Mouse (Mus musculus) cerebellum, adult 2 months (tissue): ENCODE results near the gene Prdm12. TPM values are rescaled to one million over a fixed set of nuclear protein-coding genes. Genes with fewer than 3 reads are reported as not detected.
A peak's percentile ranks its signal among the peaks of the same experiment; 100 is the strongest.

Experiments used
- DNase-seq, 2 experiments: peaks; one replicate each; pipeline ENCODE4 v3.0.0; 2021
- H3K27ac ChIP-seq: fragments of 200-500 bp; 2 replicates; pipeline ENCODE4 v1.5.1; 2012; ENCODE audit warnings: low read length, control low read depth, inconsistent platforms; ENCODE audit not compliant: insufficient read depth
- H3K27me3 ChIP-seq: fragments of 200-500 bp; 2 replicates; pipeline ENCODE4 v1.6.1; 2012; ENCODE audit warnings: inconsistent platforms, mild to moderate bottlenecking, low read length, moderate library complexity; ENCODE audit not compliant: control insufficient read depth, insufficient read depth
- H3K4me1 ChIP-seq: fragments of 200-500 bp; 2 replicates; pipeline ENCODE4 v1.6.1; 2011; ENCODE audit warnings: low read length; ENCODE audit not compliant: control insufficient read depth, insufficient read depth
- H3K4me3 ChIP-seq: fragments of 200-500 bp; replicated peaks from 2 replicates; pipeline ENCODE3; 2011; ENCODE audit warnings: mild to moderate bottlenecking, low read depth, low read length, control low read depth; ENCODE audit not compliant: insufficient read depth
- CTCF ChIP-seq: fragments of 200-500 bp; IDR thresholded peaks from 2 replicates; pipeline ENCODE4 v1.5.1; 2011; ENCODE audit warnings: low read depth, mild to moderate bottlenecking, control low read depth, low read length, moderate library complexity, borderline replicate concordance; ENCODE audit not compliant: insufficient read depth
- POLR2A ChIP-seq: fragments of 200-500 bp; IDR thresholded peaks from 2 replicates; pipeline ENCODE4 v1.6.1; 2011; ENCODE audit warnings: low read length, control low read depth, borderline replicate concordance; ENCODE audit not compliant: insufficient read depth
- WGBS: fragments of 180-500 bp; shearing (Covaris S2); methylation state at CpG from one replicate; pipeline ENCODE4 v1.1.7; 2018; 5-methylcytosine and 5-hydroxymethylcytosine counted together
- polyA plus RNA-seq: library from polyadenylated mRNA; depleted of rRNA; stranded (reverse); fragments of >200 nt; gene quantifications from 2 replicates; pipeline ENCODE4 v1.2.3, GENCODE M21; 2012

The Prdm12 gene
- polyA plus RNA-seq, 1 experiment: not detected

DNA sequence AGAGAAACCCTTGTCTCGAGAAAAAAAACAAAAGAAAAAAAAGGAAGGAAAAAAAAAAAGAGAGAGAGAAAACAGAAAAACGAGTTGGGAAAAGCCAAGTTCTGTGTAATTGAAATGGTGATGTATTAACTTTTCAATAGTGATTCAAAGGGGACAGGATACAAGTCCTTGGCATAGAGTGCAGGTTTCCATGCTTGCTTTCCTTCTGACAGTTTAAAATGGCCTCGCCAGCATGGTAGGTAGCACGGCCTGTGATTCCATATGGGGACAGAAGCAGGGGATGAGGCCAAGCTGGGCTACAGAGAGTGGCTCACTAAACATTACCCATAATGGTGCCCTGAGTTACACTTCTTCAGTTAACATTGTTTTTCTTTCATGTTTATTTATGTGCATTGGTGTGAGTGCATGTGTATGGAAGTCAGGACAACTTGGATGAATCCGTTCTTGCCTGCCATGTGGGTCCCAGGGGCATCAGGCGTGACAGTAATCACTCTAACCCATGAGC lies 41.9 kb downstream of the Prdm12 start:
- TF ChIP-seq CTCF (no peak), POLR2A (no peak)
- H3K4me3 ChIP-seq: no peak overlapping the region
- 81% methylated on average over 6 of the region's 6 CpGs for WGBS

DNA sequence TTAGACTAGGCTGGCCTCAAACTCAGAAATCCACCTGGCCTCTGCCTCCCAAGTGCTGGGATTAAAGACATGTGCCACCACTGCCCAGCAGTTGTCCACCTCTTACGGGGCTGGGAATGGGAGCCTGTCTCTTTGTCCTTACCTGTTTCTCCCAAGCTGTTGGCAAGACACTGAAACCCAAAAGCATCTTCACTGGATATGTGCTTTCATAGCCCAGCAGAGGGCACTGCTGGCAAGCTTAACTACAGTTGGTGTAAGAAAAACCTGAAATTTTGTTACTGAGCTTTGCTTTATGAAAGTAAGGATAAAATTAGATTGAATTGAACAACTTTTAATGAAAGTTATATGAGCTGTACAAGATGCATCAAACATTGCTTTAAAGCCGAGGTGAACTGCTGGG lies 43.8 kb downstream of the Prdm12 start:
- Histone ChIP-seq H3K27me3 (no peaks in the 10 kb centered on the region), H3K4me1 (no peaks in the 10 kb centered on the region), H3K4me3 (no peak overlapping the region), H3K27ac (no peak overlapping the region)
- TF ChIP-seq POLR2A: no peak
- peak; percentile 65 for TF ChIP-seq CTCF
- 14% methylated on average over 2 of the region's 2 CpGs for WGBS
- DNase-seq: peak; percentile 58 to 62

More for the DNA sequence above, 41.9 kb downstream of the Prdm12 start:
- H3K4me1 ChIP-seq: no peaks in the 10 kb centered on the region
- DNase-seq: no peak
- no peak overlapping the region for H3K27ac ChIP-seq
- H3K27me3 ChIP-seq: no peaks in the 10 kb centered on the region

DNA sequence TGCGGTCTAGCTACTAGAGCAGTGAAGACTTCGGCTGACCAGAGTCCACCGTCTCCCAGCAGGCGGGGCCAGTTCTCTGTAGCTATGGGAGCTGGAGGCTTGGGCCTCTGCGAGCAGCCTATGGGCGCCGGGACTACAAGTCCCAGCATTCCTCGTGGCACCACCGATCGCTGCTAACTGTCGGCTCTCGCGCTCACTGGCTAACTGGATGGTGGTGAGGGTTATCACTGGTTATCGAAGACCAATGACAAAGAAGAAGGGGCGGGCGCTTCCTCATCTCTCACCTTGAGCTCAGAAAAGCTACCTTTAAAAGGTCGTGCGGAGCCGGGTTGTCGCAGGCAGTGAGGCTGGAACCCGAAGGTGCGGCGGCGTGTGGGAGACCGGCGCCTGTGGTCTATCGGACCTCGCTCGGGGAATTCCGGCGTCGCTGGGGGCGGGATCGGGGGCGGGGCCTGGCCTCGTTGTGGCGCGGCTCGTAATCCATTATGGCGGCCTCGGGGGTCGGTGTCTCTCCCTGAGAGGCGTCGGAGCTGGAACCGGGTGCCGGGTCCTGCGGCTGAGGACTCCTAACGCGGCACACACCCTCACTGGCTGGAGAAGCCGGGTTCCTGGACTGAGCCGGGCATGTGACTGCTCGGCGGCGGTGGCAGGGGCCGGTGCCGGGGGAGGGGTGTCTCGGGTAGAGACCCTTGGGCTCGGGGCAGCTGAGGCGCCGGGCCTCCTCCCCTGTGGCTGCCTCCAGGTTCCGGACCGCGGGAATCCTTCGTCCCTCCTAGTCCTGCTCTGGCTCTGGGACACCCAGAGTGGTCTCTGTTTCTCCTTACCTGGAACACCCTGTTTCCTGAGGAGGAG lies 48.5 kb downstream of the Prdm12 start, which contains the start of gene Abl1:
Abl1 (plus strand) TSS at position 303 of the 852 bp plus-strand sequence.
- WGBS: 1% methylated on average over 64 of the region's 64 CpGs
- H3K4me3 ChIP-seq: peak within 1 kb of the TSS; percentile 87
- peak; percentile 94 to 98 for DNase-seq
- H3K4me1 ChIP-seq: 0 out of 2 replicates have a peak, but pooled peaks cover 2% of the 10 kb centered on the region
- TF ChIP-seq POLR2A (peak; percentile 55; the same call in 1 of the 2 replicates), CTCF (no peak; the same call in 1 of the 2 replicates)
- no peaks in the 10 kb centered on the region for H3K27me3 ChIP-seq
- peak within 1 kb of the TSS; percentile 86 for H3K27ac ChIP-seq

DNA sequence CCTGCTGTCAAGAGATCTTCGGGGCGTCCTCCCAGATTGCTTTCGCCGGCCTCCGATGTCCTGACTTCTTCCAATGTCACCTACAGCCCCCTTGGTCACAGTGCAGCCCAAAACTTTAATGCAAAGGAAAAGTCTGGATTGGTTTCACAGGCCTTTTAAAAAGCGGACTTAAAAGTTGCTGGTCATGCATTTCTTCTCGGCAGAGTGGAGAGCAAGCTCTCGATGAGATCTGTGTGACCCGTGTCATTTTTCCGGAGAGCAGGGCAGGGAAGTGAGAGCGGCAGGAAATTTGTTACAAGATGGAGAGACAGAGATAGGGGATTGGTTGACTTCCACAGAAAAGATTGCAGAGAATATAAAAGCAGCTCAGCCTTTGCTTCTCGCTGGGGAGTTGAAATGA lies 49.2 kb downstream of the Prdm12 start:
- peak in 1 of 2 experiments; percentile 24 for DNase-seq
- Histone ChIP-seq H3K27ac (no peak overlapping the region), H3K27me3 (no peaks in the 10 kb centered on the region), H3K4me1 (0 out of 2 replicates have a peak, but pooled peaks cover 2% of the 10 kb centered on the region), H3K4me3 (peak overlapping the region; percentile 87)
- under 1% methylated on average over 12 of the region's 12 CpGs for WGBS
- no peak for TF ChIP-seq CTCF
- no peak for TF ChIP-seq POLR2A

DNA sequence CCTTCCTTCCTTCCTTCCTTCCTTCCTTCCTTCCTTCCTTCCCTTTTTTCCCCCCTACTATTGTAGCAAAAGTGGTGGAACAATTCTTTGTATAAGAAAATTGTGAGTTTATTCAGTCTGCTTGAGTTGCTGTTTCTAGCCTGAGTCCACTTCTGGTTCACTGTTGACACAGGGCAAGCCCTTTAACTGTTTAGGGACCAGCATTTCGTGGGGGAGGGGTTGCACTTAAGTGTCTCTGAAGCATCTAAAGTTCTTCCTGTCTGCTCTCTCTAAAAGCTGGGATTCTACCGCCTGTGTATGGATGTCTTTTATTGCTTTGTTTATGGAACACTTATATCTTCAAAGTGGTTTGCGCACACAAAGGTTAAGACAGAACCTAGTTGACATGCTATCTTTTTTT lies 50.2 kb downstream of the Prdm12 start:
- 57% methylated on average over 3 of the region's 3 CpGs for WGBS
- Histone ChIP-seq H3K27ac (no peak overlapping the region), H3K4me1 (0 out of 2 replicates have a peak, but pooled peaks cover 2% of the 10 kb centered on the region), H3K27me3 (no peaks in the 10 kb centered on the region), H3K4me3 (peak overlapping the region; percentile 15)
- no peak for DNase-seq
- TF ChIP-seq POLR2A (no peak), CTCF (no peak)

DNA sequence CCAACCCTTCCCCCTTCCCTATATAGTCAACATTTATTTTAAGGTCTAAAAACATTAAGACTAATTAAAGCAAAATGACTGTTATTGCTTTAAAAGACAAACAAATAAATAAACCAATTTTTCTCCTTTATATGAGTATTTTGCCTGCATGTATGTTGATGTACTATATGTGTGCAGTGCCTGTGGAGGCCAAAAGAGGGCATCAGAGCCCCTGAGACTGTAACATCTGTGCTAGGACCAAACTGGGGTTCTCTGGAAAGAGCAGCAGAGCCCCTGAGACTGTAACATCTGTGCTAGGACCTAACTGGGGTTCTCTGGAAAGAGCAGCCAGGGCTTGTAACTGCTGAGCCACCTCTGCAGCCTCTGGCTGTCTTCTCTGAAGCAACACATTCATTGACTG lies 58.4 kb downstream of the Prdm12 start:
- Histone ChIP-seq H3K27me3 (no peaks in the 10 kb centered on the region), H3K27ac (no peak overlapping the region), H3K4me1 (no peaks in the 10 kb centered on the region), H3K4me3 (no peak overlapping the region)
- DNase-seq: no peak
- TF ChIP-seq POLR2A (no peak), CTCF (0 out of 2 replicates have a peak, but pooled peaks have one; percentile 10)

DNA sequence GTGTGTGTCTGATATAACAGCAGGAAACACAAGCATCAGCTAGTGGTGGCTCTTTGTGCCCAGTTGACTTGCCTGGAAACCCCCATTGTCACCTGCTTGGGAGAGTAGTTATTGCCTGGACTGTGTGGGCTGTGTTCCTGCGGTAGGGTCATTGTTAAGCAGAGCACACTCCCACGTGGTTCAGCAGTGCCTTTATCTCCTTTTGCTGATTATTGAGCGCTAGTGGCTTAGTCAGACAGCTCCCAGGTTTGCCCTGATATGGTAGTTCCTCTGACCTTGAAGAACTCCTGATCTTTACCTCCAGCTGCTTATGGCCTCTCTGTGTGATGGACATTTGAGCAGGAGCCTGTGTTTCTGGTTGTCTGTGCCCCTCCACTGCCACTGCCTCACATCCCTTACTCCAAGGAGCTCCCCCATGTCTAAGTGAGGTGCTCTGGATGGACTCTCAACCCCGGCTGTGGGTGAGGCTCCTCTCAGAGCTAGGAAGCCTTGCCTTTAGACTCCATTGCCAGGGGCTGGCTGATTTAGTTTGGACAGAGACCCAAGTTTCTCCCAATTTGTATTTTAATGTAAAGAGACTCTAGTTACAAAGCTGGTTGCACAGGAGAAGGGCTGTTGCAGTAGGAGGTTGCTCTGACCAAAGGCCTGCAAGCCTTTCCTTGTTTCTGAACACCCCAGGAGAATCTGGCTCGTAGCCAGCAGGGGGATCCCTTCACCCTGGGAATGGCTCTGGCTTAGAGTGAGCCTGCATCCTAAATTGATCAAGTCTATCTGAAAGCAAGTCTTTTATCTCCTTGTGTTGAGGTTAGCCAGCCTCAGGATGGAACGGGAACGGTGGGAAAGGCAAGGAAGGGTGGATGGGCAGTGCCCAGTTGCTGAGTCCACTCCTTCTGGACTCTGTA lies 61.0 kb downstream of the Prdm12 start:
- TF ChIP-seq CTCF (no peak), POLR2A (no peak)
- 54% methylated on average over 7 of the region's 7 CpGs for whole genome bisulfite sequencing
- Histone ChIP-seq H3K27ac (no peak overlapping the region), H3K4me1 (peaks cover 3% of the 10 kb centered on the region), H3K4me3 (no peak overlapping the region), H3K27me3 (no peaks in the 10 kb centered on the region)
- DNase-seq: no peak
